Mouse (Mus musculus) T-cell, adult 2 months (primary cell): ENCODE data around the gene Sv2b.
"Not testable (repeated sequence)": the region's sequence is repeated elsewhere in the genome, so short reads cannot be mapped to it uniquely, and the experiment has no call there.

Experiments
- DNase-seq: peaks from one replicate; pipeline ENCODE4 v3.0.0; 2022; ENCODE audit warnings: low spot score

Sv2b gene

GRCm38 (mm10) chr7:75207965-75208644 lies 101.0 kb downstream of the Sv2b start:
- no peak for DNase-seq

- no peak for DNase-seq
These were observed 102.4 kb downstream of the Sv2b start for GRCm38 (mm10) chr7:75206671-75207070.

GRCm38 (mm10) chr7:75205386-75205785 lies 103.7 kb downstream of the Sv2b start:
- DNase-seq: no peak

- DNase-seq: not testable (repeated sequence)
These were observed 114.2 kb downstream of the Sv2b start for GRCm38 (mm10) chr7:75194919-75195230.

- DNase-seq: no peak
These were observed 114.7 kb downstream of the Sv2b start for GRCm38 (mm10) chr7:75194158-75194918.

- no peak for DNase-seq
These were observed 118.9 kb downstream of the Sv2b start for GRCm38 (mm10) chr7:75190192-75190591.

GRCm38 (mm10) chr7:75175042-75175441 lies 134.0 kb downstream of the Sv2b start:
- no peak for DNase-seq

GRCm38 (mm10) chr7:75167481-75167880 lies 141.6 kb downstream of the Sv2b start:
- DNase-seq: no peak

GRCm38 (mm10) chr7:75147174-75147573 lies 161.9 kb downstream of the Sv2b start:
- DNase-seq: no peak

GRCm38 (mm10) chr7:75142800-75143199 lies 166.3 kb downstream of the Sv2b start:
- DNase-seq: no peak

- DNase-seq: no peak
These were observed 167.0 kb downstream of the Sv2b start for GRCm38 (mm10) chr7:75141919-75142700.

GRCm38 (mm10) chr7:75139306-75139705 lies 169.8 kb downstream of the Sv2b start:
- DNase-seq: no peak

- DNase-seq: peak; percentile 6
These were observed 174.1 kb downstream of the Sv2b start for GRCm38 (mm10) chr7:75134710-75135617.

- no peak for DNase-seq
These were observed 181.0 kb downstream of the Sv2b start for GRCm38 (mm10) chr7:75128036-75128435.

- DNase-seq: no peak
These were observed 185.0 kb downstream of the Sv2b start for GRCm38 (mm10) chr7:75124067-75124466.

- peak; percentile 37 for DNase-seq
These were observed 190.9 kb downstream of the Sv2b start for GRCm38 (mm10) chr7:75118022-75118673.

- peak; percentile 8 for DNase-seq
These were observed 198.4 kb downstream of the Sv2b start for GRCm38 (mm10) chr7:75110689-75111088.

GRCm38 (mm10) chr7:75107441-75107840 lies 201.6 kb downstream of the Sv2b start:
- no peak for DNase-seq

GRCm38 (mm10) chr7:75103900-75104299 lies 205.2 kb downstream of the Sv2b start:
- no peak for DNase-seq

- no peak for DNase-seq
These were observed 206.3 kb downstream of the Sv2b start for GRCm38 (mm10) chr7:75102536-75103332.
